Mouse (Mus musculus): ENCODE data around the gene Nf1.

DNA sequence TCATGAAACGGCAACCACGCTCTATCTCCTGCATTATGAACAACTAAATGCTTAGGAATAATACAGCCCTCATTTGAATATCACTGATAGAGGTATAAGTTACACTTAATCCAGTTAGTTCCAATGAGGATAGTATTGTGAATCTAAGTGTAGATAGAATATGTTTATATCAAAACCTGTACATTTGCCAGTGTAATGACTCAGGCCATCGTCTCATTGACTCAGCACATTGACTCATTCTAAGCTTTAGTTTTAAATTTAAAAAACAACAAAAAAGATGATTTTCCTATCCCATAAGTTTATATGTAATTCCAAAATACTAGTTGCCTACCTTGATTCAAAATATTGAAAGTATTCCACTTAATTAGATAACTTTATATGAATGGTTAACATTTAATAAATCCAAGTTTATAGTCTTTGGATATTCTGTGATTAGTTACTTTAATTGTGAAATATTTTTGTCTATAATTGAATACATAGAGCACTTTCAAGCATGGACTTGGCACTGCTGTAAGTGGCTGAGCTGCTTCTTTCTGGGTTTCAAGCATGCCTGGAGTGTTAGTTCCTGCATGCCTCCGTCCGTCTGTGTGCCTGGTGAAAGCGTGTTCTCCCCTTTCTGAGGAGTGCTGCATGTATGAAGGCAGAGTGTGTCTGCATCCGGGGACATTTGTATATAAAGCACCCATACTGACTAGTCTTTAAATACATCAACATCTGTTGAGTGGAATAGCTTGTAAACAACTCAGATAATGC, 74.4 kb downstream of the Nf1 start:
- TF ChIP-seq EP300 (IDR thresholded peaks at IDR 0.05; ENCODE audit: low read depth), result no peak
- no peak for TF ChIP-seq CTCF (IDR thresholded peaks at IDR 0.05; ENCODE audit: low read depth)

All from heart, postnatal 0 days (tissue).